Mouse (Mus musculus) heart, postnatal 0 days (tissue): ENCODE measurements around the gene Add2. TPM values are rescaled to one million over a fixed set of nuclear protein-coding genes. Genes with fewer than 3 reads are reported as not detected.
"Not testable (repeated sequence)": the region's sequence is repeated elsewhere in the genome, so short reads cannot be mapped to it uniquely, and the experiment has no call there.

ENCODE experiments used
- ATAC-seq: fragments of 200-750 bp; cut with Nextera tagmentation; 2 replicates; pipeline ENCODE4 v1.8.0; 2017; ENCODE audit warnings: low read depth, moderate number of reproducible peaks, moderate library complexity; ENCODE audit not compliant: insufficient read depth
- DNase-seq: peaks from one replicate; pipeline ENCODE4 v3.0.0-alpha.2; 2016; ENCODE audit warnings: low spot score
- H3K27ac ChIP-seq: fragments of 300-500 bp; sonication (generic); 2 replicates; pipeline ENCODE4 v1.5.1; 2014; ENCODE audit warnings: low read depth, mild to moderate bottlenecking
- H3K27me3 ChIP-seq: fragments of 300-500 bp; sonication (generic); 2 replicates; pipeline ENCODE4 v1.6.1; 2014; ENCODE audit warnings: low read length, mixed read lengths; ENCODE audit not compliant: control insufficient read depth, insufficient read depth
- H3K36me3 ChIP-seq: fragments of 300-500 bp; sonication (generic); replicated peaks from 2 replicates; pipeline ENCODE4 v1.6.1; 2014; ENCODE audit warnings: low read length, mixed read lengths; ENCODE audit not compliant: control insufficient read depth, insufficient read depth
- H3K4me1 ChIP-seq: fragments of 300-500 bp; sonication (generic); 2 replicates; pipeline ENCODE4 v1.6.1; 2014; ENCODE audit warnings: antibody characterized with exemption; ENCODE audit not compliant: control insufficient read depth, insufficient read depth
- H3K4me2 ChIP-seq: fragments of 300-500 bp; sonication (generic); 2 replicates; pipeline ENCODE4 v1.6.1; 2014; ENCODE audit warnings: low read depth, mild to moderate bottlenecking, low read length, moderate library complexity
- H3K4me3 ChIP-seq: fragments of 300-500 bp; sonication (generic); 2 replicates; pipeline ENCODE4 v1.5.1; 2014; ENCODE audit warnings: low read depth, low read length
- H3K9ac ChIP-seq: fragments of 300-500 bp; sonication (generic); replicated peaks from 2 replicates; pipeline ENCODE4 v1.6.1; 2014; ENCODE audit warnings: low read depth, low read length, mixed read lengths
- H3K9me3 ChIP-seq: fragments of 300-500 bp; sonication (generic); replicated peaks from 2 replicates; pipeline ENCODE4 v1.6.1; 2016; ENCODE audit warnings: low read length; ENCODE audit not compliant: control insufficient read depth
- CTCF ChIP-seq: IDR thresholded peaks from 2 replicates; pipeline ENCODE4 v1.5.1; 2016; ENCODE audit warnings: antibody characterized with exemption, control low read depth, low read depth
- EP300 ChIP-seq: IDR thresholded peaks from 2 replicates; pipeline ENCODE4 v1.6.1; 2016; ENCODE audit warnings: antibody characterized with exemption, low read depth
- WGBS: fragments of 180-500 bp; shearing (Covaris S2); extraction: QIAGEN DNeasy Blood & Tissue Kit; methylation state at CpG from one replicate; pipeline ENCODE4 v1.1.7; 2014; 5-methylcytosine and 5-hydroxymethylcytosine counted together
- polyA plus RNA-seq: library from polyadenylated mRNA; unstranded; fragments of >200 nt; fragmentation: Nextera tagmentation; extraction: Ambion mirVana; gene quantifications from 2 replicates; pipeline ENCODE4 v1.2.1, GENCODE M21; 2015
- total RNA-seq: library from RNA; depleted of rRNA; stranded (reverse); fragments of >200 nt; gene quantifications from 2 replicates; pipeline ENCODE4 v1.2.3, GENCODE M21; 2014; ENCODE audit warnings: low replicate concordance; rRNA removed

Add2 gene
- total RNA-seq = 1.2 and 2.6 TPM in 2 replicates
- polyA plus RNA-seq = 1.1 and 1.5 TPM in 2 replicates

DNA sequence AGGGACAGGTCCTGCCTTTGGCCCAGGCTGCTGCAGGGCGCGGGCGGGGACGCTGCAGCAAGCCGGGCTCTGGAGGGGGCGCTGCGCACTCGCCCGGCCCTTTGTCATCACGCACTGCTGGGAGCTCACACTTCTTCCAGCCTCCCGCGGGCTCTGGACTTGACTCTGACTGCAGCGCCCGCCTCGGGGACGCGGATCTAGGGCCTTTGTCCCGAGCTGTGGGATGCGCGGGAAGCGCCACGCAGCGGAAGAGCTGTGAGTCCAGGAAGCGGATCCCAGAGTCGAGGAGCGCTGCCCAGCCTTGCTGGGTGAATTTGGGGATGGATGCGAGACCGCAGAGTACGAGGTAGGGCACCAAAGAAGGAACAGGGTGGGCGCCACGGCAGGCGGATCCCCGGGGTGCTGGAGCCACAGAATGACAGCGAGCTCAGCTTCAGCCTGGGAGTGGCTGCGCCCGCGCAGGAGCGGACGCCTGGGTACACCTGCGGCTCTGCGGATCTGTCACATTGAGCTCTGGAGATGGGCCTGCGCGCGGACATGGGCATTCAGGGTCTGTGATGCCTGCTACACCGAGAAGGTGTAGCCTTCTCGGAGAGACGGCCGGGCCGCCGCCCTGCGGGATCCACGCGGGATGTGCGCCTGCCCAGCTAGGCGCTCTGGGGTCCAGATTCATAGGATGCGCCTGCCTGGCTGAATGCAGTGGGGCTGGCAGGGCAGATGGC lies at the start of gene Add2:
Add2 (plus strand) TSS at position 81 of the 722 bp plus-strand sequence.
- Histone ChIP-seq H3K4me3 (peak within 1 kb of the TSS; percentile 52), H3K27ac (no peak within 1 kb of the TSS), H3K4me1 (peaks cover 8% of the 10 kb centered on the region; the same call in 1 of the 2 replicates), H3K9me3 (no peaks in the 10 kb centered on the region), H3K4me2 (peak within 1 kb of the TSS; percentile 78), H3K36me3 (no peaks in the 10 kb centered on the region), H3K9ac (peak within 1 kb of the TSS; percentile 33; the same call in 1 of the 2 replicates), H3K27me3 (peaks cover 46% of the 10 kb centered on the region)
- no peak for TF ChIP-seq EP300
- no peak for TF ChIP-seq CTCF
- DNase-seq = no peak
- ATAC-seq = no peak
- 1% methylated on average over 55 of the region's 56 CpGs for WGBS

DNA sequence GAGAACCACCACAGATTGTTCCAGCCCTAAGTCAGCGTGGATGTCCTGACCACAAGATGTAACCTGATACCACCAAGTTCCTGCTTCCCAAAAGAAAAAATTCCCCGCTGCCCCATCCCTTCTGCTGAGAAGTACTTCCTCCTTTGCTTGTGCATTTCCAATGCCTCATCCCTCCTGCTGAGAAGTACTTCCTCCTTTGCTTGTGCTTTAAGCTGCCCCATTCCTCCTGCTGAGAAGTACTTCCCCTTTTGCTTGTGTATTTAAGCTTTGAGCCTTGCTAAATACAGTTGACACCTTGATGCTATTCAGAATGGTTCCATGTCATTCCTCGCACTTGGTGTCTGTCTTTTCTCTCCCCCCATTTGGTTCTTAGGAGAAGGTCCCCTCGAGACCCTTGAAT lies 49.7 kb upstream of the Add2 start:
- not testable (repeated sequence) for H3K9ac ChIP-seq, H3K4me2 ChIP-seq, H3K4me3 ChIP-seq, H3K27ac ChIP-seq, H3K4me1 ChIP-seq, H3K9me3 ChIP-seq, ATAC-seq, H3K27me3 ChIP-seq, H3K36me3 ChIP-seq, DNase-seq
- WGBS = 85% methylated on average over 4 of the region's 4 CpGs

DNA sequence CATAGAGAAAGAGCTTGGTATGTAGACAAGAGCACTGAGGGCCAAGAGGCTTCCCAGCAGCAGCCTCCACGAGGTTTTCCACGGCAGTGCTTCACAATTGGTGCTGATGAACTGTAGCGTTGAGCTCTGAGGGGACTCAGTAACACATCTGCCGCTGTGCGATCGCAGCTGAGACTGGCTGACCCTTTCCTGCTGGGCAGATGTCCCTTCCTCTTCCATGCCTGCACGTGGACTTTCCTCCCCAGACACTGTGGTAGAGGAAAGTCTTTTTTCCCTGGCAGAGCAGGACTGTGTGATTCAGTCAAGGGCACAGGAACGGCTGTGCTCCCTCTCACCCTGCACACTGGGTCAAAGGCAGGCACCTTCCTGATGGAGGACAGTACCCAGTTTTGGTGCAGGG lies 44.1 kb upstream of the Add2 start:
- WGBS = 73% methylated on average over 8 of the region's 8 CpGs
- no peaks in the 10 kb centered on the region for H3K9me3 ChIP-seq
- ATAC-seq (no peak), DNase-seq (no peak)
- H3K27ac ChIP-seq = no peak overlapping the region
- no peaks in the 10 kb centered on the region for H3K4me1 ChIP-seq
- no peaks in the 10 kb centered on the region for H3K36me3 ChIP-seq
- no peak overlapping the region for H3K9ac ChIP-seq
- no peaks in the 10 kb centered on the region for H3K27me3 ChIP-seq
- TF ChIP-seq CTCF = no peak
- TF ChIP-seq EP300 = no peak
- H3K4me2 ChIP-seq = no peak overlapping the region
- H3K4me3 ChIP-seq = no peak overlapping the region

DNA sequence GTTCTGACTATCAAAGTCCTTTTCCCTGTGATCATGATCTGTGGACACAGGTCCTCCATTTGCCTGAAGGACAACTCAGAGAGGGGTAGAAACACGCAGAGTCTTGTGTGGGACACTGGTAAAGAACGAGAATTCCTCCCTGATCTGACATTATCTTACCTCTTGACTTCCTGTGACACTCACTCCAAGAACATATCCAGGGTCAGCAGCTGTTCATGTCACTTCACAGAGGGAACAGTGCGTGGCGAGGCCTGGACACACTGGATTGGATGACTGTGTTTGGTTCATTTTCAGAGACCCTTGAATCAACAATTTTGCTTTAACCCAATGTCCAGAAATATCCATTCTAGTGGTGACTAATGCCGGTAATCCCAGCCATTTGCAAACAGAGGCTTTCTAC lies 38.9 kb upstream of the Add2 start:
- WGBS = 64% methylated on average over 5 of the region's 5 CpGs
- H3K27me3 ChIP-seq, H3K4me2 ChIP-seq, ATAC-seq, H3K9ac ChIP-seq, H3K9me3 ChIP-seq, DNase-seq, H3K36me3 ChIP-seq, H3K4me1 ChIP-seq, H3K27ac ChIP-seq, H3K4me3 ChIP-seq: not testable (repeated sequence)

DNA sequence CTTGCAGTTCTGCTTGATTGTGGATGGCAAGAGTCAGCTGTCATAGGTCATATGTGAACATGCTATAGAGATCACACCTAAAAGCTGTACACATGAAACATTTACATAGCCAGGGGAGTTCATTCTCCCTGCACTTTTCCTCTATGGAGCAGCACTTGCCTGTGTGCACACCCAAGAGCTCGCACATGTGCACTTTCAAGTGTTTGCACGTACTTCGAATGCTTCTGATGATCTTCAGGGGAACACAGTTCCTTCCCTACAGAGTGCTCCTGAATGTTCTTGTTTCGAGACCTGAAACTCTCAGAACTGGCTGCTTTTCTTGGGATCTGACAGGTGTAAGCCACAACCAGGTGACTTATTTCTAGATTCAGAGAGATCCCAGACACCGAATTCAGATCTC lies 37.7 kb upstream of the Add2 start:
- not testable (repeated sequence) for ATAC-seq

DNA sequence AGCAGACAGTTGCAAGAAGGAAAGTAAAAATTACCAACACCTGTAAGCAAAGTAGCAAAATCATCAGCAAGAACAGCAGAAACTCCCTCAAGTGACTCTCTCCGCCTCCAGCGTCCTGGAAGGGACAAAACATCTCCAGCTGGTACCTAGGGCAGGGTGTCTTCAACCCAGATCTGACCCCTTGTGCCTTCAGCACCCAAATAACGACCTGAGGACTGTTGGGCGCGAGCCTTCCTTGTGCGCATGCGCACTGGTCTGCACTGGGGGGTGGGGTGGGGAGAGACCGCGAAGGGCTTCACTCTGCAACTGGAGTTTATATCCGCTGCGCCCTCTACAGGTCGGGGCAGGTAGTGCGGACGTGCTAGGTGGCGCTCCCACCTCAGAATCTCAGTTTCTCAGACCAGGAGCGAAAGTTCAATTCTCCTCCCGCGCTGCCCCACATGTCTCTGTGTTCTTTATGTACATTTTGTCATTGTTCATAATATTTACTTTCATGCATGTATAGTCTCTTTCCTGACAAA lies 25.0 kb upstream of the Add2 start:
- Histone ChIP-seq H3K27me3 (peaks cover 5% of the 10 kb centered on the region; the same call in 1 of the 2 replicates), H3K4me3 (no peak overlapping the region), H3K4me1 (no peaks in the 10 kb centered on the region), H3K9ac (no peak overlapping the region), H3K36me3 (no peaks in the 10 kb centered on the region), H3K4me2 (no peak overlapping the region), H3K9me3 (no peaks in the 10 kb centered on the region), H3K27ac (no peak overlapping the region)
- 74% methylated on average over 18 of the region's 18 CpGs for WGBS
- ATAC-seq (no peak), DNase-seq (no peak)
- TF ChIP-seq EP300 (no peak), CTCF (peak; percentile 33)

More for the DNA sequence above, 37.7 kb upstream of the Add2 start:
- not testable (repeated sequence) for H3K4me3 ChIP-seq, H3K9ac ChIP-seq, H3K4me2 ChIP-seq, H3K27me3 ChIP-seq, DNase-seq, H3K36me3 ChIP-seq, H3K27ac ChIP-seq, H3K9me3 ChIP-seq, H3K4me1 ChIP-seq
- whole genome bisulfite sequencing = 78% methylated on average over 5 of the region's 5 CpGs
